Mouse (Mus musculus) cerebellum, adult 9-11 months (tissue): ENCODE results near the gene Lipa.

Experiments used
- DNase-seq: peaks from one replicate; pipeline ENCODE4 v3.0.0; 2022

Gene Lipa

DNA sequence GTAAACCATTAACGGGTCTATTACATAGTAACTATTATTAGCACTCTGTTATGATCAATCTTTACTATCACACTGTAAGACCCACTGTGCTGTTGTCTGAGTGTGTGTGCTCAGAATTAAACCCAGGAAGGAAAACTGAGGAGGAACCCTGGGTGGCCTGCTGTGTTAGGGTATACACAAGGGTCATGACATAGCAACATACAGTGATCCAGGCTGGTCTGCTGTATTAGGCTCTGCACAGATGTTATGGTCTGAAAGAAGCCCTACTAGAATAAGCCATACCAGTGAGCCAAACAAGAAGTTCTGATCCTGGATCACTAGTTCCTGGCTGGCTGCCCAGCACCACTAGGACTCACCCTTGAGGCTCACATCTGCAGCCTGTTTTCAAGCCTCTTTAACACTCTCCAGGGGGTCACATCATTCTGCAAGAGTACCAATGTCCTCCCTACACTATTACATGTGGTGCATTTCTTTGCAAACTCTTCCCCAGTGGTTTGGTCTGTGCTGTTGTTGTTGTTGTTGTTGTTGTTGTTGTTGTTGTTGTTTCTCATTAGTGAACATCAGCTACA, 65.7 kb downstream of the Lipa start:
- no peak for DNase-seq

DNA sequence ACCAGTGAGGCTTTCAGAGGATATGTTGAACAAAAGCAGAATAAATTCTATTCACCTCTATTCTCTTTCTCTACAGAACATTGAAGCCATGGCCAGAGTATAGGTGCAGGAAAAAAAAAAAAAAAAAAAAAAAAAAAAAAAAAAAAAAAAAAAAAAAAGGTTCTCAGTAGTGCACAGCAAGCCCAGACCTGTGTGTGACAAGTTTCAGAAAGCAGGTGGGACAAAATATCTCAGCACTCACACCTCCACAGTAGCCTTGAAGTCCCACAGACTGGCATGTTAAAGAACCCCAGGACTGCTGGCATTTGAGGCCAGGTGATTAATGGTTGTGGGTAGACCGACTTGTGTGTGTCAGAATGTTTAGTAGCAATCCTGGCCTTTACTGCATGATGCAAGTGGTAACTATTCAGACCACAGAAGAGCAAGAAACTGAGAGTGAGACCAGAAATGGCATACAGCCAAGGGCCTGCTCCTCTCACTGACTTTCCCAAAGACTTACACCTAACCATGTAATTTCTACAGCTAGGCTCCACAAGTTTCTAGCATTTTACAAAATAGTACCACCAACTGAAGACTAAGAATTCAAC, 76.4 kb downstream of the Lipa start:
- DNase-seq, result no peak

DNA sequence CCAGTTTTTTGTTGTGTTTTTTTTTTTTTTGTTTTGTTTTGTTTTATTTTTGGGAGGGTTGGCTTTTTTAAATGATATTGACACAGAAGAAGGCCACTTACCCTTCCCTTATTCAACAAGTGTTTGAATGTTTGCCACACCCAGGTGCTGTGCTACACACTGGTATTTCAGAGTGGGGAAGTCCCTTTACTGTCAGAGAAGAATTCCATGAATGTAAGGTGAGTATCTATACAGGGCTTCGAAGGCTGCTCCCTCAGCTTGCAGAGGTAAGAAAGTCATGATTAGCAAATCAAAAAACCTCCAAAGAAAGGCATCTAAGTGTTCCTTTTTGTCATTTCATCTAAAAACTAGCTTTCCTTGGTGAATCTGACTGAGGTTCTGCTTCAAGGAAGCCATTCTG, 78.4 kb downstream of the Lipa start:
- no peak for DNase-seq

DNA sequence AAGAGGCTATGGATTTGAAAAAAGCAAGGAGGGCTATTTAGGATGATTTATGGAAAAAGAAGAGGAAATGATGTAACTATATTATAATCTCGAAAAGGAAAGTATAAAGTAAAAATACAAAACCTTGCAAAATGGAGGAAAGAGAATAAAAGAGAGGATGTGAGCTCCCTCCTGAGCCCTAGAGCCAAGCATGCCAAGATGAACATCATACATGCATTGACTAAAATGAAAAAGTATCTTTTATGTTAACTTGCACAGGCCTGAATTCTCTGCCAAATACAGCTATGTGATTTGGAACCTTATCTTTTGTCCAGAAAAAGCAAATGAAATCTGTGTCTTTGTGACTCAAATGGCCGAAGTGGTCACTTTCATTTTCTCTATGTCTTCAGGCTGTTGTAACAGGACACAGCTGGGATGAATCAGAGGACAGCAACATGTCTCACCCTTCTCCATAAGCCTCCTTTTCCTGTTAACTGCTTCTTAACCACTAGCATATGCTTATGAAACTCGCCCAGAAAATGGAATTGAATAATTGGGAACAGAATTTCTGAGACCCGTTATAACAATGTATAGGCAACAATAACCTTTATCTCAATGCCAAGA, 81.8 kb downstream of the Lipa start:
- no peak for DNase-seq

DNA sequence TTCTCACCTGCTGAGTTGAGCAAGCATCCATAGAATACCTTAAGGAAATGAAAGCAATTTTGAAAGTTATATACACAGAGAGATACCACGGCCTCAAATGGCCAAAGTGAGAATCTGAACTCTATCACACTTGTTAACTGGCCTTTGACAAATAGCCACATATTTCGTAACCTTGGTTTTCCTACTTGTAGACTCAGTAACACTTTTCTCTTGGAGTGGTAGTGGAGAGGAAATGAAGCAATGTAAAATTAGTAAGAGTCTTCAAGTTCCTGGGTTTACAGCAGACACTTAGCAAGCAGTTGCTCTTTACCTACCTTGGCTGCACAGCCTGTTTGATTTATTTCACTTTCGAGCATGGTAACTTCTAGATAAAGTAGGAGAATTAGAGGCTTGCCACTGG, 82.5 kb downstream of the Lipa start:
- no peak for DNase-seq
